Mouse (Mus musculus) brown adipose tissue, adult 24 weeks (tissue): ENCODE results near the gene Cldnd1. TPM values are rescaled to one million over a fixed set of nuclear protein-coding genes. Genes with fewer than 3 reads are reported as not detected.
A peak's percentile ranks its signal among the peaks of the same experiment; 100 is the strongest.

Experiments
- H3K27ac ChIP-seq: fragments of 200-500 bp; replicated peaks from 2 replicates; pipeline ENCODE4 v1.5.1; 2012; ENCODE audit warnings: low read depth, mild to moderate bottlenecking, low read length
- H3K4me1 ChIP-seq: fragments of 200-500 bp; 2 replicates; pipeline ENCODE4 v1.6.1; 2012; ENCODE audit warnings: low read length, mixed read lengths; ENCODE audit not compliant: control insufficient read depth, insufficient read depth, insufficient read length
- H3K4me3 ChIP-seq: fragments of 200-500 bp; 2 replicates; pipeline ENCODE4 v1.5.1; 2012; ENCODE audit warnings: low read depth, mild to moderate bottlenecking, low read length, moderate library complexity; ENCODE audit not compliant: insufficient read depth
- polyA plus RNA-seq: library from polyadenylated mRNA; stranded (reverse); fragments of >200 nt; gene quantifications from 2 replicates; pipeline ENCODE4 v1.2.4, GENCODE M21; 2012; ENCODE audit not compliant: missing spikeins, insufficient read depth, insufficient read length

Cldnd1 gene
- polyA plus RNA-seq, 1 experiment = 41.1 TPM

- H3K27ac ChIP-seq = no peak overlapping the region
- H3K4me3 ChIP-seq = no peak overlapping the region
- H3K4me1 ChIP-seq = peaks cover 4% of the 10 kb centered on the region; the same call in 1 of the 2 replicates
Observed at GRCm38 (mm10) chr16:58701779-58702178, 25.9 kb upstream of the Cldnd1 start.

- peaks cover 4% of the 10 kb centered on the region; the same call in 1 of the 2 replicates for H3K4me1 ChIP-seq
- H3K27ac ChIP-seq = no peak overlapping the region
- no peak overlapping the region for H3K4me3 ChIP-seq
Observed at GRCm38 (mm10) chr16:58702329-58702932, 25.3 kb upstream of the Cldnd1 start.

- H3K4me1 ChIP-seq = peaks cover 4% of the 10 kb centered on the region; the same call in 1 of the 2 replicates
- no peak overlapping the region for H3K4me3 ChIP-seq
- H3K27ac ChIP-seq = peak overlapping the region; percentile 17; the same call in 1 of the 2 replicates
Observed at GRCm38 (mm10) chr16:58703382-58704124, 24.2 kb upstream of the Cldnd1 start.

- no peak overlapping the region for H3K4me3 ChIP-seq
- H3K4me1 ChIP-seq = peaks cover 4% of the 10 kb centered on the region; the same call in 1 of the 2 replicates
- H3K27ac ChIP-seq = no peak overlapping the region
Observed at GRCm38 (mm10) chr16:58704999-58705398, 22.7 kb upstream of the Cldnd1 start.

GRCm38 (mm10) chr16:58707276-58707905, 20.3 kb upstream of the Cldnd1 start:
- Histone ChIP-seq H3K4me1 (peaks cover 4% of the 10 kb centered on the region; the same call in 1 of the 2 replicates), H3K27ac (no peak overlapping the region), H3K4me3 (no peak overlapping the region)

GRCm38 (mm10) chr16:58708601-58709475, 18.9 kb upstream of the Cldnd1 start:
- Histone ChIP-seq H3K27ac (no peak overlapping the region), H3K4me1 (peaks cover 4% of the 10 kb centered on the region; the same call in 1 of the 2 replicates), H3K4me3 (no peak overlapping the region)

GRCm38 (mm10) chr16:58709536-58709935, 18.2 kb upstream of the Cldnd1 start:
- H3K27ac ChIP-seq = no peak overlapping the region
- no peak overlapping the region for H3K4me3 ChIP-seq
- H3K4me1 ChIP-seq = peaks cover 4% of the 10 kb centered on the region; the same call in 1 of the 2 replicates

GRCm38 (mm10) chr16:58712221-58712620, 15.5 kb upstream of the Cldnd1 start:
- Histone ChIP-seq H3K4me1 (no peaks in the 10 kb centered on the region), H3K4me3 (peak overlapping the region; percentile 21; the same call in 1 of the 2 replicates), H3K27ac (no peak overlapping the region)

- no peaks in the 10 kb centered on the region for H3K4me1 ChIP-seq
- no peak overlapping the region for H3K4me3 ChIP-seq
- no peak overlapping the region for H3K27ac ChIP-seq
Observed at GRCm38 (mm10) chr16:58713128-58713527, 14.6 kb upstream of the Cldnd1 start.

GRCm38 (mm10) chr16:58715018-58715417, 12.7 kb upstream of the Cldnd1 start:
- H3K4me3 ChIP-seq = no peak overlapping the region
- no peak overlapping the region for H3K27ac ChIP-seq
- H3K4me1 ChIP-seq = no peaks in the 10 kb centered on the region

GRCm38 (mm10) chr16:58718666-58719120, 9.0 kb upstream of the Cldnd1 start, which contains the start of gene Gpr15:
Gene Gpr15, minus strand, starts transcription at chr16:58719070.
- no peak within 1 kb of the TSS for H3K4me3 ChIP-seq
- H3K27ac ChIP-seq = no peak within 1 kb of the TSS
- H3K4me1 ChIP-seq = no peaks in the 10 kb centered on the region

- no peak overlapping the region for H3K4me3 ChIP-seq
- no peaks in the 10 kb centered on the region for H3K4me1 ChIP-seq
- H3K27ac ChIP-seq = no peak overlapping the region
Observed at GRCm38 (mm10) chr16:58722292-58722691, 5.4 kb upstream of the Cldnd1 start.

- no peak overlapping the region for H3K27ac ChIP-seq
- no peak overlapping the region for H3K4me3 ChIP-seq
- H3K4me1 ChIP-seq = no peaks in the 10 kb centered on the region
Observed at GRCm38 (mm10) chr16:58726680-58727476, 832 bp upstream of the Cldnd1 start.

- Histone ChIP-seq H3K4me1 (no peaks in the 10 kb centered on the region), H3K27ac (peak overlapping the region; percentile 69), H3K4me3 (peak overlapping the region; percentile 93)
Observed at GRCm38 (mm10) chr16:58728176-58728671, 514 bp downstream of the Cldnd1 start.
